Mouse (Mus musculus) lung, embryonic 14.5 days (tissue): ENCODE measurements around the gene Rbm28. TPM values are rescaled to one million over a fixed set of nuclear protein-coding genes. Genes with fewer than 3 reads are reported as not detected.

Experiments
- ATAC-seq: fragments of 200-750 bp; cut with Nextera tagmentation; 2 replicates; pipeline ENCODE4 v1.8.0; 2017; ENCODE audit warnings: mild to moderate bottlenecking, moderate TSS enrichment, moderate library complexity; ENCODE audit not compliant: insufficient read depth
- DNase-seq: peaks from one replicate; pipeline ENCODE4 v3.0.0-alpha.2; 2015
- H3K27ac ChIP-seq: fragments of 300-500 bp; sonication (generic); 2 replicates; pipeline ENCODE4 v1.5.1; 2014; ENCODE audit warnings: low read depth, mild to moderate bottlenecking, moderate library complexity
- H3K27me3 ChIP-seq: fragments of 300-500 bp; sonication (generic); 2 replicates; pipeline ENCODE4 v1.6.1; 2014; ENCODE audit warnings: low read length, control low read depth; ENCODE audit not compliant: insufficient read depth
- H3K36me3 ChIP-seq: fragments of 300-500 bp; sonication (generic); 2 replicates; pipeline ENCODE4 v1.6.1; 2014; ENCODE audit warnings: control low read depth; ENCODE audit not compliant: insufficient read depth
- H3K4me1 ChIP-seq: fragments of 300-500 bp; sonication (generic); 2 replicates; pipeline ENCODE4 v1.6.1; 2014; ENCODE audit warnings: antibody characterized with exemption, control low read depth; ENCODE audit not compliant: insufficient read depth
- H3K4me2 ChIP-seq: fragments of 300-500 bp; sonication (generic); 2 replicates; pipeline ENCODE4 v1.6.1; 2014; ENCODE audit warnings: mild to moderate bottlenecking
- H3K4me3 ChIP-seq: fragments of 300-500 bp; sonication (generic); 2 replicates; pipeline ENCODE4 v1.5.1; 2014; ENCODE audit warnings: low read depth, low read length
- H3K9ac ChIP-seq: fragments of 300-500 bp; sonication (generic); 2 replicates; pipeline ENCODE4 v1.6.1; 2014
- H3K9me3 ChIP-seq: fragments of 300-500 bp; sonication (generic); 2 replicates; pipeline ENCODE4 v1.6.1; 2016; ENCODE audit warnings: low read depth, low read length, control low read depth
- CTCF ChIP-seq: IDR thresholded peaks from 2 replicates; pipeline ENCODE4 v1.5.1; 2016; ENCODE audit warnings: antibody characterized with exemption, low read depth
- microRNA-seq: library from miRNA; unstranded; fragments of <30 nt; microRNA quantifications from one replicate; pipeline ENCODE4, GENCODE M21; 2016; ENCODE audit warnings: borderline number of aligned reads
- polyA plus RNA-seq: library from polyadenylated mRNA; unstranded; fragments of >200 nt; fragmentation: Nextera tagmentation; extraction: Ambion mirVana; gene quantifications from 2 replicates; pipeline ENCODE4 v1.2.1, GENCODE M21; 2014

Gene Rbm28
- polyA plus RNA-seq, 1 experiment from 2014 or later, result 55.1 TPM

- H3K27ac ChIP-seq, result no peak overlapping the region
- H3K9me3 ChIP-seq, result no peaks in the 10 kb centered on the region
- no peak for TF ChIP-seq CTCF
- H3K4me3 ChIP-seq, result no peak overlapping the region
- H3K27me3 ChIP-seq, result no peaks in the 10 kb centered on the region
- DNase-seq (no peak), ATAC-seq (no peak)
- H3K4me2 ChIP-seq, result no peak overlapping the region
- no peaks in the 10 kb centered on the region for H3K4me1 ChIP-seq
- no peak overlapping the region for H3K9ac ChIP-seq
- H3K36me3 ChIP-seq, result no peaks in the 10 kb centered on the region
Observed at GRCm38 (mm10) chr6:29074133-29074469, 90.7 kb downstream of the Rbm28 start.

Small RNAs within 50 kb of the gene (microRNA-seq; reads per million reads assigned to microRNA genes)
- not detected for gene Gm24303

Other genes with a start within 250 kb of the Rbm28 start
- gene Lep, start 104.8 kb downstream of the Rbm28 start, polyA plus RNA-seq, result not detected in 2 replicates
- gene Prrt4, start 14.6 kb upstream of the Rbm28 start, polyA plus RNA-seq, result 0.93 and 1.2 TPM in 2 replicates
- 49.3 and 51.6 TPM in 2 replicates for gene Impdh1, start 51.4 kb upstream of the Rbm28 start, polyA plus RNA-seq
- gene Hilpda, start 107.5 kb upstream of the Rbm28 start, polyA plus RNA-seq, result 40.4 and 40.5 TPM in 2 replicates
- gene Fam71f2, start 114.6 kb upstream of the Rbm28 start, polyA plus RNA-seq, result 0.42 and 0.47 TPM in 2 replicates
- 0.19 TPM in 1 of 2 replicates, not detected in the other for gene Fam71f1, start 154.1 kb upstream of the Rbm28 start, polyA plus RNA-seq
- gene Calu, start 183.1 kb upstream of the Rbm28 start, polyA plus RNA-seq, result 451 and 469 TPM in 2 replicates
- gene Opn1sw, start 223.5 kb upstream of the Rbm28 start, polyA plus RNA-seq, result 0.61 and 0.84 TPM in 2 replicates
- gene Ccdc136, start 231.3 kb upstream of the Rbm28 start, polyA plus RNA-seq, result 15.3 and 15.8 TPM in 2 replicates